Comparison of ENCODE assay signal across 29 mouse cellular contexts in genomic region chr4:130774822-130775221, GRCm38 (mm10). TPM values are rescaled to one million over a fixed set of nuclear protein-coding genes. Genes with fewer than 3 reads are reported as not detected.
A peak's percentile ranks its signal among the peaks of the same experiment; 100 is the strongest.
DNase-seq lines count a peak whose midpoint lies in the region; ATAC-seq lines count a peak whose summit lies in the region.
"Had no signal": no experiment of that assay in that cellular context is flagged by ENCODE, and none has a peak within 500 bp of the region (broad histone marks: within the 10 kb centered on the region; RNA-seq: fewer than 3 reads in every experiment).

No protein-coding gene starts in this region.

- H3K27ac ChIP-seq in forebrain, embryonic 16.5 days (ENCODE audit: low read length): no peak overlapping the region
- H3K27ac ChIP-seq: embryonic facial prominence, embryonic 12.5 days; forebrain, embryonic 12.5 days; heart, embryonic 10.5 days; hindbrain, embryonic 15.5 days; kidney, embryonic 15.5 days; limb, embryonic 13.5 days; liver, embryonic 13.5 days; midbrain, embryonic 13.5 days; neural tube, embryonic 13.5 days had no signal

- H3K27me3 ChIP-seq in forebrain, embryonic 16.5 days (replicated peaks; ENCODE audit: control insufficient read depth, insufficient read depth, low read length): no peaks in the 10 kb centered on the region
- H3K27me3 ChIP-seq: embryonic facial prominence, embryonic 12.5 days; forebrain, embryonic 12.5 days; hindbrain, embryonic 15.5 days; kidney, embryonic 15.5 days; limb, embryonic 13.5 days; liver, embryonic 13.5 days; megakaryocyte, embryonic 14.5 days; midbrain, embryonic 13.5 days; neural tube, embryonic 13.5 days had no signal

- ATAC-seq in neutrophil, adult 5-6 weeks (ENCODE audit: extremely low read depth, insufficient number of reproducible peaks, low FRiP score, poor library complexity, severe bottlenecking): peak; percentile 26; the same call in 1 of the 2 replicates
- no peak for ATAC-seq in forebrain, embryonic 16.5 days
- ATAC-seq: intestine, postnatal 0 days; midbrain, embryonic 13.5 days had no signal

- H3K36me3 ChIP-seq in forebrain, embryonic 16.5 days (ENCODE audit: control insufficient read depth, insufficient read depth): peaks cover 26% of the 10 kb centered on the region

- WGBS in forebrain, embryonic 16.5 days: 95% methylated on average over 4 of the region's 4 CpGs

- no peak overlapping the region for H3K4me2 ChIP-seq in forebrain, embryonic 16.5 days (ENCODE audit: low read length)
- H3K4me2 ChIP-seq: embryonic facial prominence, embryonic 12.5 days; forebrain, embryonic 12.5 days; hindbrain, embryonic 15.5 days; kidney, embryonic 15.5 days; limb, embryonic 13.5 days; liver, embryonic 13.5 days; midbrain, embryonic 13.5 days; neural tube, embryonic 13.5 days had no signal

- H3K9me3 ChIP-seq in forebrain, embryonic 16.5 days (ENCODE audit: control insufficient read depth, low read length): no peaks in the 10 kb centered on the region
- H3K9me3 ChIP-seq: embryonic facial prominence, embryonic 12.5 days; forebrain, embryonic 12.5 days; heart, embryonic 10.5 days; hindbrain, embryonic 15.5 days; kidney, embryonic 15.5 days; limb, embryonic 13.5 days; liver, embryonic 13.5 days; megakaryocyte, embryonic 14.5 days; midbrain, embryonic 13.5 days; neural tube, embryonic 13.5 days had no signal

- no peak overlapping the region for H3K4me3 ChIP-seq in forebrain, embryonic 16.5 days (replicated peaks; ENCODE audit: low read length)
- H3K4me3 ChIP-seq: embryonic facial prominence, embryonic 12.5 days; erythroblast, embryonic 14.5 days; forebrain, embryonic 12.5 days; heart, embryonic 10.5 days; hindbrain, embryonic 15.5 days; kidney, embryonic 15.5 days; limb, embryonic 13.5 days; liver, embryonic 13.5 days; megakaryocyte, embryonic 14.5 days; midbrain, embryonic 13.5 days; neural tube, embryonic 13.5 days had no signal

- no peak overlapping the region for H3K9ac ChIP-seq in forebrain, embryonic 16.5 days (replicated peaks; ENCODE audit: low read depth, low read length)
- H3K9ac ChIP-seq: embryonic facial prominence, embryonic 12.5 days; forebrain, embryonic 12.5 days; hindbrain, embryonic 15.5 days; kidney, embryonic 15.5 days; limb, embryonic 13.5 days; liver, embryonic 13.5 days; midbrain, embryonic 13.5 days; neural tube, embryonic 13.5 days had no signal

- 0 out of 2 replicates have a peak, but pooled peaks cover 3% of the 10 kb centered on the region for H3K4me1 ChIP-seq in forebrain, embryonic 16.5 days (replicated peaks; ENCODE audit: control insufficient read depth, insufficient read depth, low read length)
- H3K4me1 ChIP-seq: liver, embryonic 13.5 days had no signal

- peak; percentile 32 for DNase-seq in CD4-positive, CD25-positive, alpha-beta regulatory T cell, adult 2 months (ENCODE audit: low read depth, low spot score)
- DNase-seq in T-cell, adult 2 months (ENCODE audit: low spot score): peak; percentile 85
- peak; percentile 66 for DNase-seq in thymus, postnatal 25 days
- no peak for DNase-seq in cerebellum, postnatal 10 days
- no peak for DNase-seq in lung, postnatal 36 days
- DNase-seq: B cell, adult 2 months; cerebellum, adult 11 months; cerebellum, adult 9-11 months; gastrocnemius, postnatal 10 days; heart, postnatal 4 days; kidney, postnatal 36 days; layer of hippocampus, postnatal 36 days; liver, embryonic 13.5 days; lung, adult 2 months; lung, postnatal 14 days; right cerebral cortex, adult 18-20 months had no signal

RNA-seq across cellular contexts. Expression of gene Sdc3, which starts 17.5 kb away (rescaled TPM):
- 2.8 and 3.3 TPM in 2 replicates for total RNA-seq in neutrophil, adult 5-6 weeks (2017)
- polyA plus RNA-seq in forebrain, embryonic 16.5 days (2015; fragmentation: Nextera tagmentation; extraction: Ambion mirVana): 89.6 and 113 TPM in 2 replicates

Comparison
In these comparisons a context has a peak if more than half of its experiments do, and no peak if none do; other contexts are left out.
1. DNase-seq: peak in CD4-positive, CD25-positive, alpha-beta regulatory T cell, adult 2 months (single experiment), T-cell, adult 2 months (single experiment) and thymus, postnatal 25 days (single experiment); none in cerebellum, postnatal 10 days (0 of 2) and lung, postnatal 36 days (single experiment).